Mouse (Mus musculus) yolk sac, embryonic 10.5 days (tissue): ENCODE results near the gene D10Jhu81e.
"Not testable (repeated sequence)": the region's sequence is repeated elsewhere in the genome, so short reads cannot be mapped to it uniquely, and the experiment has no call there.

Experiments
- DNase-seq: peaks from one replicate; pipeline ENCODE4 v3.0.0-alpha.2; 2017; ENCODE audit warnings: low spot score

The D10Jhu81e gene

GRCm38 (mm10) chr10:78129423-78129822 is 40.2 kb downstream of the D10Jhu81e start:
- DNase-seq = no peak

- no peak for DNase-seq
These were observed 40.9 kb downstream of the D10Jhu81e start for GRCm38 (mm10) chr10:78128647-78129046.

GRCm38 (mm10) chr10:78127931-78128330 is 41.7 kb downstream of the D10Jhu81e start:
- DNase-seq = no peak

GRCm38 (mm10) chr10:78127046-78127870 is 42.3 kb downstream of the D10Jhu81e start:
- DNase-seq = no peak

- DNase-seq = no peak
These were observed 43.3 kb downstream of the D10Jhu81e start for GRCm38 (mm10) chr10:78126311-78126710.

- not testable (repeated sequence) for DNase-seq
These were observed 44.5 kb downstream of the D10Jhu81e start for GRCm38 (mm10) chr10:78125061-78125460.

- not testable (repeated sequence) for DNase-seq
These were observed 45.4 kb downstream of the D10Jhu81e start for GRCm38 (mm10) chr10:78124137-78124536.

GRCm38 (mm10) chr10:78119422-78119821 is 50.2 kb downstream of the D10Jhu81e start:
- DNase-seq = no peak

- DNase-seq = no peak
These were observed 54.4 kb downstream of the D10Jhu81e start for GRCm38 (mm10) chr10:78115153-78115552.

- DNase-seq = peak; percentile 52
These were observed 55.0 kb downstream of the D10Jhu81e start for GRCm38 (mm10) chr10:78114521-78115092.
